Mouse (Mus musculus): ENCODE data around the gene Gtsf1l. TPM values are rescaled to one million over a fixed set of nuclear protein-coding genes. Genes with fewer than 3 reads are reported as not detected.
A peak's percentile ranks its signal among the peaks of the same experiment; 100 is the strongest.

Gene Gtsf1l
- polyA plus RNA-seq, 1 experiment from 2014 or later, result not detected

GRCm38 (mm10) chr2:163056584-163056983 is 31.1 kb downstream of the Gtsf1l start:
- 76% methylated on average over 9 of the region's 9 CpGs for WGBS
- no peak for TF ChIP-seq CTCF (IDR thresholded peaks at IDR 0.05; ENCODE audit: low read depth)

GRCm38 (mm10) chr2:163055715-163056114 is 31.9 kb downstream of the Gtsf1l start:
- Histone ChIP-seq H3K4me2 (ENCODE audit: low read length) (peak overlapping the region; percentile 100), H3K9ac (ENCODE audit: low read depth, low read length) (peak overlapping the region; percentile 0; the same call in 1 of the 2 replicates), H3K36me3 (ENCODE audit: insufficient read depth, low read length) (no peaks in the 10 kb centered on the region), H3K9me3 (replicated peaks; ENCODE audit: low read length) (no peaks in the 10 kb centered on the region), H3K27ac (no peak overlapping the region), H3K4me1 (replicated peaks; ENCODE audit: insufficient read depth, low read length) (no peaks in the 10 kb centered on the region), H3K4me3 (replicated peaks; ENCODE audit: low read depth, low read length) (peak overlapping the region; percentile 72; the same call in 1 of the 2 replicates), H3K27me3 (ENCODE audit: insufficient read depth, low read length) (no peaks in the 10 kb centered on the region)
- DNase-seq (ENCODE audit: low spot score) (no peak), ATAC-seq (replicated peaks; ENCODE audit: low FRiP score, low read depth) (no peak)
- no peak for TF ChIP-seq CTCF (IDR thresholded peaks at IDR 0.05; ENCODE audit: low read depth)
- 44% methylated on average over 5 of the region's 5 CpGs for WGBS

More at GRCm38 (mm10) chr2:163056584-163056983, 31.1 kb downstream of the Gtsf1l start:
- Histone ChIP-seq H3K36me3 (ENCODE audit: insufficient read depth, low read length) (no peaks in the 10 kb centered on the region), H3K4me1 (replicated peaks; ENCODE audit: insufficient read depth, low read length) (no peaks in the 10 kb centered on the region), H3K9ac (ENCODE audit: low read depth, low read length) (no peak overlapping the region), H3K27me3 (ENCODE audit: insufficient read depth, low read length) (no peaks in the 10 kb centered on the region), H3K4me2 (ENCODE audit: low read length) (no peak overlapping the region), H3K4me3 (replicated peaks; ENCODE audit: low read depth, low read length) (no peak overlapping the region), H3K27ac (no peak overlapping the region), H3K9me3 (replicated peaks; ENCODE audit: low read length) (no peaks in the 10 kb centered on the region)
- DNase-seq (ENCODE audit: low spot score) (no peak), ATAC-seq (replicated peaks; ENCODE audit: low FRiP score, low read depth) (no peak)

- no peaks in the 10 kb centered on the region for H3K36me3 ChIP-seq (ENCODE audit: insufficient read depth, low read length)
- no peak for TF ChIP-seq CTCF (IDR thresholded peaks at IDR 0.05; ENCODE audit: low read depth)
- peak overlapping the region; percentile 100 for H3K4me2 ChIP-seq (ENCODE audit: low read length)
- peak overlapping the region; percentile 31; the same call in 1 of the 2 replicates for H3K27ac ChIP-seq
- H3K4me3 ChIP-seq (replicated peaks; ENCODE audit: low read depth, low read length), result peak overlapping the region; percentile 72
- H3K9ac ChIP-seq (ENCODE audit: low read depth, low read length), result peak overlapping the region; percentile 62
- DNase-seq (ENCODE audit: low spot score), result peak; percentile 21
- H3K27me3 ChIP-seq (ENCODE audit: insufficient read depth, low read length), result no peaks in the 10 kb centered on the region
- ATAC-seq (replicated peaks; ENCODE audit: low FRiP score, low read depth), result peak; percentile 31
- WGBS, result under 1% methylated on average over 38 of the region's 38 CpGs
- H3K4me1 ChIP-seq (replicated peaks; ENCODE audit: insufficient read depth, low read length), result no peaks in the 10 kb centered on the region
- no peaks in the 10 kb centered on the region for H3K9me3 ChIP-seq (replicated peaks; ENCODE audit: low read length)
Observed at GRCm38 (mm10) chr2:163054891-163055494, 32.7 kb downstream of the Gtsf1l start.

GRCm38 (mm10) chr2:163054335-163054840 is 33.3 kb downstream of the Gtsf1l start, which contains the start of gene Mybl2:
TSS of gene Mybl2 (plus strand) at chr2:163054687.
- H3K27ac ChIP-seq, result peak within 1 kb of the TSS; percentile 31; the same call in 1 of the 2 replicates

GRCm38 (mm10) chr2:163052826-163053225 is 34.8 kb downstream of the Gtsf1l start:
- 80% methylated on average over 4 of the region's 4 CpGs for WGBS
- H3K27ac ChIP-seq, result no peak overlapping the region
- no peak overlapping the region for H3K4me2 ChIP-seq (ENCODE audit: low read length)
- H3K4me3 ChIP-seq (replicated peaks; ENCODE audit: low read depth, low read length), result no peak overlapping the region
- H3K4me1 ChIP-seq (replicated peaks; ENCODE audit: insufficient read depth, low read length), result no peaks in the 10 kb centered on the region
- no peak overlapping the region for H3K9ac ChIP-seq (ENCODE audit: low read depth, low read length)
- no peak for DNase-seq (ENCODE audit: low spot score)
- H3K9me3 ChIP-seq (replicated peaks; ENCODE audit: low read length), result no peaks in the 10 kb centered on the region
- H3K36me3 ChIP-seq (ENCODE audit: insufficient read depth, low read length), result no peaks in the 10 kb centered on the region
- no peak for ATAC-seq (replicated peaks; ENCODE audit: low FRiP score, low read depth)
- no peak for TF ChIP-seq CTCF (IDR thresholded peaks at IDR 0.05; ENCODE audit: low read depth)
- H3K27me3 ChIP-seq (ENCODE audit: insufficient read depth, low read length), result no peaks in the 10 kb centered on the region

More at GRCm38 (mm10) chr2:163054335-163054840, 33.3 kb downstream of the Gtsf1l start, which contains the start of gene Mybl2:
- no peaks in the 10 kb centered on the region for H3K27me3 ChIP-seq (ENCODE audit: insufficient read depth, low read length)
- no peak for TF ChIP-seq CTCF (IDR thresholded peaks at IDR 0.05; ENCODE audit: low read depth)
- no peaks in the 10 kb centered on the region for H3K4me1 ChIP-seq (replicated peaks; ENCODE audit: insufficient read depth, low read length)
- H3K4me2 ChIP-seq (ENCODE audit: low read length), result peak within 1 kb of the TSS; percentile 100
- H3K9me3 ChIP-seq (replicated peaks; ENCODE audit: low read length), result no peaks in the 10 kb centered on the region
- WGBS, result under 1% methylated on average over 45 of the region's 48 CpGs
- H3K36me3 ChIP-seq (ENCODE audit: insufficient read depth, low read length), result no peaks in the 10 kb centered on the region
- DNase-seq (ENCODE audit: low spot score) (peak; percentile 98), ATAC-seq (replicated peaks; ENCODE audit: low FRiP score, low read depth) (peak; percentile 99)
- peak within 1 kb of the TSS; percentile 62 for H3K9ac ChIP-seq (ENCODE audit: low read depth, low read length)
- peak within 1 kb of the TSS; percentile 72 for H3K4me3 ChIP-seq (replicated peaks; ENCODE audit: low read depth, low read length)

GRCm38 (mm10) chr2:163052101-163052500 is 35.6 kb downstream of the Gtsf1l start:
- no peaks in the 10 kb centered on the region for H3K9me3 ChIP-seq (replicated peaks; ENCODE audit: low read length)
- no peak overlapping the region for H3K4me2 ChIP-seq (ENCODE audit: low read length)
- WGBS, result 52% methylated on average over 4 of the region's 4 CpGs
- H3K36me3 ChIP-seq (ENCODE audit: insufficient read depth, low read length), result no peaks in the 10 kb centered on the region
- H3K4me3 ChIP-seq (replicated peaks; ENCODE audit: low read depth, low read length), result no peak overlapping the region
- no peaks in the 10 kb centered on the region for H3K27me3 ChIP-seq (ENCODE audit: insufficient read depth, low read length)
- no peaks in the 10 kb centered on the region for H3K4me1 ChIP-seq (replicated peaks; ENCODE audit: insufficient read depth, low read length)
- TF ChIP-seq CTCF (IDR thresholded peaks at IDR 0.05; ENCODE audit: low read depth), result no peak
- no peak overlapping the region for H3K27ac ChIP-seq
- no peak for DNase-seq (ENCODE audit: low spot score)
- no peak overlapping the region for H3K9ac ChIP-seq (ENCODE audit: low read depth, low read length)
- ATAC-seq (replicated peaks; ENCODE audit: low FRiP score, low read depth), result no peak
